Mouse (Mus musculus): ENCODE data around the gene Fignl1. TPM values are rescaled to one million over a fixed set of nuclear protein-coding genes. Genes with fewer than 3 reads are reported as not detected.

Gene Fignl1
- polyA plus RNA-seq, 1 experiment from 2014 or later, result 40.4 TPM

DNA sequence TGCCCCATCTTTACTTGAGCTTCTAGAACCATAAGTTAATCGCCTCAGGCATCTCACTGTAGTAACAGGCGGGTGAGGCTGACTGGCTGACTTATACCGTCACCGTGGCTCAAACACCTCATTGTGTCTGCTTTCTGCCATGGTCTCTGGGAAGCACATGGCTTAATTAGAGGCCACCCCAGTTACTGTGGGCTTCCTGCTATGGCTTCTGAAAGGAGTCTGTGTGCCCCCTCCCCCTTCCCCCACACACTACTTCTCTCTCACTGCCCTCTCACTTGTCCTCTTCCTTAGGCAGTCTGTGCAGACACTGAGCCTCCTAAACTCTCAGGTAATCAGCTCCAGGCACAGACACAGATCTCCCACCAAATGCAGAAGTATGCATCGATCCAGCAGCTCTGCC is 19.5 kb upstream of the Fignl1 start:
- Histone ChIP-seq H3K27ac (ENCODE audit: low read length) (peak overlapping the region; percentile 70), H3K36me3 (ENCODE audit: control insufficient read depth, insufficient read depth, low read length) (no peaks in the 10 kb centered on the region), H3K4me1 (ENCODE audit: control insufficient read depth, insufficient read depth, low read length) (peaks cover 50% of the 10 kb centered on the region), H3K9ac (ENCODE audit: low read depth, low read length) (0 out of 2 replicates have a peak overlapping the region, but pooled peaks have one; percentile 2), H3K9me3 (ENCODE audit: control insufficient read depth, low read length) (no peaks in the 10 kb centered on the region), H3K4me2 (ENCODE audit: low read depth, low read length) (no peak overlapping the region), H3K4me3 (ENCODE audit: low read length) (no peak overlapping the region), H3K27me3 (replicated peaks; ENCODE audit: control insufficient read depth, insufficient read depth, low read length) (no peaks in the 10 kb centered on the region)
- WGBS, result 40% methylated on average over 5 of the region's 5 CpGs
- 0 out of 2 replicates have a peak, but pooled peaks have one; percentile 8 for ATAC-seq

DNA sequence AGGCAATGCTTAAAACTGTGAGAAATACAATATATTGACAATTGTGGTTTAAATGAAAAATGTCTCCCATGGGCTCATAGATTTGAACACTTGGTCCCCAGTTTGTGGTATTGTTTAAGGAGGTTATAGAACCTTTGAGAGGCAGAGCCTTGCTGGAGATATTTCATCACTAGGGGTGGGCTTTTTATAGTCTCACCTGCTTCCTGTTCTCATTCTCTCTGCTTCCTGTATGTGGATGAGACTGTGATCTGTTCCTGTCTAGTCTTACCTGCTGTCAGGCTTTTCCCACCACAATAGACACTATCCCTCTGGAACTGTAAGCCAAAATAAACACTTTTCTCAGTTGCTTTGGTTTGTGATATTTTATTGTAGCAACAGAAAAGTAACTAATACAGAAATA is 17.7 kb upstream of the Fignl1 start:
- no peak overlapping the region for H3K9ac ChIP-seq (ENCODE audit: low read depth, low read length)
- H3K9me3 ChIP-seq (ENCODE audit: control insufficient read depth, low read length), result no peaks in the 10 kb centered on the region
- H3K27me3 ChIP-seq (replicated peaks; ENCODE audit: control insufficient read depth, insufficient read depth, low read length), result no peaks in the 10 kb centered on the region
- H3K4me1 ChIP-seq (ENCODE audit: control insufficient read depth, insufficient read depth, low read length), result peaks cover 44% of the 10 kb centered on the region
- ATAC-seq, result no peak
- no peaks in the 10 kb centered on the region for H3K36me3 ChIP-seq (ENCODE audit: control insufficient read depth, insufficient read depth, low read length)
- no peak overlapping the region for H3K4me3 ChIP-seq (ENCODE audit: low read length)
- H3K27ac ChIP-seq (ENCODE audit: low read length), result no peak overlapping the region
- H3K4me2 ChIP-seq (ENCODE audit: low read depth, low read length), result no peak overlapping the region

DNA sequence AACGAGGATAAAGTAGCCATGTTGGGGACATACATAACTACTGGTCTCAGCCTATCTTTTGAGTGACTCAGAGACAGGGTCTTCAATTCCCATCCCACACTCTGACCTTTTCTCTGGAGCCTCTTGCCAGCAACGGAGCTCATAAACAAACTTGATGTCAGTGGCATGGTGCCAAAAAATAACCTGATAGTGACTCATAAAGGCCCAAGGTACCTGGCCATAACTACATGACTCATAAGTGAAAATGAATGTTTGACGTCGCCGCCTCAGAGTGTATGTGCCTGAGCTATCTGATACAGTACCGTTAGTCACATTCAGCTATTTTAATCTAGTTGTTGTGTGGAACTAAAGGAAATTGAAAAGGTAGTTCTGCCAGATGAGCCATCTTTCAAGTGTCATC is 16.9 kb upstream of the Fignl1 start:
- Histone ChIP-seq H3K4me1 (ENCODE audit: control insufficient read depth, insufficient read depth, low read length) (peaks cover 44% of the 10 kb centered on the region), H3K9ac (ENCODE audit: low read depth, low read length) (no peak overlapping the region), H3K4me2 (ENCODE audit: low read depth, low read length) (no peak overlapping the region), H3K27me3 (replicated peaks; ENCODE audit: control insufficient read depth, insufficient read depth, low read length) (no peaks in the 10 kb centered on the region), H3K4me3 (ENCODE audit: low read length) (no peak overlapping the region), H3K9me3 (ENCODE audit: control insufficient read depth, low read length) (no peaks in the 10 kb centered on the region), H3K36me3 (ENCODE audit: control insufficient read depth, insufficient read depth, low read length) (no peaks in the 10 kb centered on the region), H3K27ac (ENCODE audit: low read length) (no peak overlapping the region)
- 0 out of 2 replicates have a peak, but pooled peaks have one; percentile 29 for ATAC-seq
- WGBS, result 52% methylated on average over 6 of the region's 6 CpGs

DNA sequence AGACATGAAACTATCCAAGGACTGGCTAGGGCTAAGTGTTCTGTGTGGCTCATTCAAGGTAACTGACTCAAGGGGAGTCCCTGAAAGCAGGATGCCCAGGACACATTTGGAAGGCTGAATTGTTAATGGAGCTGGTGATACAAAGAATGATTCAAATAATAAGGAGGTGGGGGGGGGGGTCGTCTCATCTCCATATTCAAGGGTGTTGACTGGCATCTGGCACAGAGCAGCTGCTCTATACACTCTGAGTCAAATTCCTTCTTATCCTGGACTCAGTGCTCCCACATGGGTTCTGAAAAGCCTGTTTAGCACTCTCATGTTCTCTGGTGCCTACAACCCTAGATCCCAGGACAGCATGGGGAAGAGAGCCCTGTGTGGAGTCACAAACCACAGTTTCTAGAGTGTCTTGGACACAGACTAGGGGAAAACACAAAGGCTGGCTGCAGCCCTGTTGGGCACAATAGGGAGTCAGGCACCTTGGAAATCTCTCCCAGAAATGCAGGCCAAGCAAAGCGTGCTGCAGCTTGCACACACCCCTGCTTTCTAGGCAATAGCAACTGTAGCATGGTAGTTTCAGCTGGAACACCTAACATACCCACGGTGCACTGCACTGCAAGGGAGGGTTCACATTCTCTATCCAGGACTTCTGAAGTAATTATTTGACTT is 16.3 kb upstream of the Fignl1 start:
- Histone ChIP-seq H3K4me3 (ENCODE audit: low read length) (no peak overlapping the region), H3K27ac (ENCODE audit: low read length) (peak overlapping the region; percentile 71; the same call in 1 of the 2 replicates), H3K9me3 (ENCODE audit: control insufficient read depth, low read length) (no peaks in the 10 kb centered on the region), H3K4me1 (ENCODE audit: control insufficient read depth, insufficient read depth, low read length) (peaks cover 45% of the 10 kb centered on the region), H3K9ac (ENCODE audit: low read depth, low read length) (no peak overlapping the region), H3K36me3 (ENCODE audit: control insufficient read depth, insufficient read depth, low read length) (no peaks in the 10 kb centered on the region), H3K27me3 (replicated peaks; ENCODE audit: control insufficient read depth, insufficient read depth, low read length) (no peaks in the 10 kb centered on the region), H3K4me2 (ENCODE audit: low read depth, low read length) (no peak overlapping the region)
- no peak for ATAC-seq
- WGBS, result 71% methylated on average over 3 of the region's 3 CpGs

DNA sequence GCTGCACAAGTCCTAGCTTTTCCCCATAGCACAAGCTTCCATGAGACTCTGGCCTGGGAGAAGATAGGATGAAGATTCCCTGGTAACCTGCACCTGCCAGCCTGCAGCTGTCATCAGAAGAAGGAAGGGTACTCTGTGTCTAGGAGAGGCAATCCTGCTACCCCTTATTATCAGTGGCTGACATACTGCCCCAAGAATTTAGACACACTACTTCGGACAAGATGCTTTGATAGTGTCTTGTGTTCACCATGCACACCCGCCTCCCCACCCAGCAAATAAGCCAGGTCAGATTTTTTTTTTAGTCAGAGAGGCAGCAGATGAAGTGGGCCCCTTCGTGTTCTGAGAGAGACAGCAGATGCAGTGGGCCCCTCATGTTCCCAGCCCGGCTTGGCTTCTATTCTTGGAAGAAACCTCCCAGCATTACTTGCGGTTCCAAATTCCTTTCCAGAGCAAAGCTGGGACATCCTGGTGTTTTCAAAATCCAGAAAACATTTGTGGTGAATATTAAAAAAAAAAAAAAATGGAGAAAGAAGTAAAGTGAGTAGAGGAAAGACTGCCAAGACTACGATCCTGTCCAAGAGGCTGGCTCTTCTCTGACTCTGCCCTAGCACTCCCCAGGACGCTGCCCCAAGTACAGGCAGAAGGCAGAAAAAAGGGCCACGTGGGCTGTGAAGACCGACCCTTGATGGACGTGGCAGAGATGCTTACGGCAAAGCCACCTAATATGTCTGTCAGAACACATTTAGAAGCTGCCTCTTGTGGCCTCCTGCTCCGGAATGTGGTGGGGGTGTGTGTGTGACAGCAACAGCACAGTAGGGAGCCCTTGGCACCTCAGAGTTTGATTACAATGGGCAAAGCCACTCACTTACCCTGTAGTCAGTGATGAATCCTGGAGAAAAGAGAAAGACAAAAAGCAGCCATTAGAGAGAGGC is 15.5 kb upstream of the Fignl1 start:
- no peaks in the 10 kb centered on the region for H3K9me3 ChIP-seq (ENCODE audit: control insufficient read depth, low read length)
- no peak overlapping the region; the same call in 1 of the 2 replicates for H3K9ac ChIP-seq (ENCODE audit: low read depth, low read length)
- H3K4me2 ChIP-seq (ENCODE audit: low read depth, low read length), result no peak overlapping the region
- ATAC-seq, result no peak
- peaks cover 37% of the 10 kb centered on the region for H3K4me1 ChIP-seq (ENCODE audit: control insufficient read depth, insufficient read depth, low read length)
- 48% methylated on average over 12 of the region's 12 CpGs for WGBS
- no peaks in the 10 kb centered on the region for H3K27me3 ChIP-seq (replicated peaks; ENCODE audit: control insufficient read depth, insufficient read depth, low read length)
- H3K27ac ChIP-seq (ENCODE audit: low read length), result peak overlapping the region; percentile 71
- no peaks in the 10 kb centered on the region for H3K36me3 ChIP-seq (ENCODE audit: control insufficient read depth, insufficient read depth, low read length)
- H3K4me3 ChIP-seq (ENCODE audit: low read length), result no peak overlapping the region

DNA sequence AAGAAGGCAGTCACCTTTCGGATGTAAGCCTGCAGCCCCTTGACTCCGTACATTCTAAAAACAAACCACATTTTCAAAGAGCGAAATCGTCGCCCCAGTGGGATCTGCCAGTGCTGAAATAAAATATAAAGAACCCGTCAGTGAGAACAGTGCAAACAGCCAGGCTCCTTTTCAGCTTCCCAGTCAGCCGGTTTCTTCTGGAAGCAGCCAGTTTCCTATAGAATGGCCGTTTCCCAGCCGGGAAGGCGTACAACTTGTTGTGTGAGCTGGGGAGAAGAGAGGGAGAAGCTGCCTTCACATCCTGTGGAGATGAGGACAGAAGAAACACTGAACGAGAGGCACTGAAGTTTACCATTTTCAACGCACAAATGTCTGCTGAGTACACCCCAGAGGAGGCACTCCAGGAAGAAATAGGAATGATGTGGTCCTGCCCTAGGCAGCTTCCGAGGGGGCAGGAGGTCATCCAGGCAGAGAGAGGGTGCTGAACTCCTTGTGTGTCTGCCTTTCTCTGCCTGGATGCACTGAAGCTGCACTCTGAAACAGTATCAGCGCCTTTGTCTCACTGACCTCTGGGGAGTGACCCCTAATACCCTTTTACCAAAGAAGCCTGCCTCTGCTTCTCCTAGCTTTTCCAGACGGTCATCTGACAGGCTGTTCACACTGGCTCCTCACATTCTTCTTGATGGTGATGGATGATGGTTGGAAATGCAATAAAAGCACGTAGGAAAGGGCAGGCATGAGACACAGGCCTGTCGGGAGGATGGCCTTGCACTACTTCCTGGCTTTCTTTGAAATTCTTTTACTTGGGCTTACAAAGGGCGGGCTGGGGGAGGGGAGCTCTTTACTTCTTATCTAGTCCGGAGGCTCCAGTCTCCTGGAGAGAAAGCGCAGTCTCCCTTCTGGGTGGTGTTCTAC is 13.7 kb upstream of the Fignl1 start:
- no peaks in the 10 kb centered on the region for H3K9me3 ChIP-seq (ENCODE audit: control insufficient read depth, low read length)
- H3K27me3 ChIP-seq (replicated peaks; ENCODE audit: control insufficient read depth, insufficient read depth, low read length), result no peaks in the 10 kb centered on the region
- no peak overlapping the region for H3K4me2 ChIP-seq (ENCODE audit: low read depth, low read length)
- WGBS, result 20% methylated on average over 20 of the region's 20 CpGs
- peak; percentile 59 for ATAC-seq
- H3K36me3 ChIP-seq (ENCODE audit: control insufficient read depth, insufficient read depth, low read length), result no peaks in the 10 kb centered on the region
- peak overlapping the region; percentile 31 for H3K9ac ChIP-seq (ENCODE audit: low read depth, low read length)
- H3K4me1 ChIP-seq (ENCODE audit: control insufficient read depth, insufficient read depth, low read length), result peaks cover 30% of the 10 kb centered on the region
- no peak overlapping the region for H3K4me3 ChIP-seq (ENCODE audit: low read length)
- H3K27ac ChIP-seq (ENCODE audit: low read length), result peak overlapping the region; percentile 82

DNA sequence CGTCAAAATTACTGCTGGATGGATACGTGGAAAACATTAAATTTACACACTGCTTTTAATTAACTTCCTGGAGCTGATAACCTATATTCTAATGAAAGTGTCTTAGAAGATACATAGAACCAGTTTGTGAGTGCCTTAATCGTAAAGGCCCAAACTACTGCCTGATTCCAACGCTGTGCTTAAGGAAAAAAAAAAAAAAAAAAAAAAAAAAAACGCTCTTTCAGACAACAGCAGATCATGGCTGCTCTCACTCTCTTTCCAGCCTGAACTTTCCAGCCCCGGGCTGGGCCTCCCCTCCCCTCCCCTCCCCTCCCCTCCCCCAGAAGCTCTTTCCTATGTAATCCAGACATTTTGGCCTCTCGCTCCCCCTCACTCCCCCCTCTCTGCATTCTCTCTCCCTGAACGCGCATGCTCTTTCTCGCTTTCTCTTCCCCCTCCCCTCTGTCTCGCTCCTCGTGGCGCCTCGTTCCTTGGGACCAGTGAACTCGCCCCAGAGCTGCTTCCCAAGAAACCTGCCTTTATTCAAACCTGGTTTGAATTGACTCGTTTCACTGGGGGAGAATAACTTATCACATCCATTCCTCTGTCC is 12.7 kb upstream of the Fignl1 start:
- peak overlapping the region; percentile 86 for H3K27ac ChIP-seq (ENCODE audit: low read length)
- no peaks in the 10 kb centered on the region for H3K36me3 ChIP-seq (ENCODE audit: control insufficient read depth, insufficient read depth, low read length)
- peak; percentile 58 for ATAC-seq
- WGBS, result 19% methylated on average over 16 of the region's 16 CpGs
- H3K9ac ChIP-seq (ENCODE audit: low read depth, low read length), result peak overlapping the region; percentile 31; the same call in 1 of the 2 replicates
- no peak overlapping the region for H3K4me2 ChIP-seq (ENCODE audit: low read depth, low read length)
- peaks cover 30% of the 10 kb centered on the region for H3K4me1 ChIP-seq (ENCODE audit: control insufficient read depth, insufficient read depth, low read length)
- H3K9me3 ChIP-seq (ENCODE audit: control insufficient read depth, low read length), result no peaks in the 10 kb centered on the region
- H3K4me3 ChIP-seq (ENCODE audit: low read length), result no peak overlapping the region
- no peaks in the 10 kb centered on the region for H3K27me3 ChIP-seq (replicated peaks; ENCODE audit: control insufficient read depth, insufficient read depth, low read length)

DNA sequence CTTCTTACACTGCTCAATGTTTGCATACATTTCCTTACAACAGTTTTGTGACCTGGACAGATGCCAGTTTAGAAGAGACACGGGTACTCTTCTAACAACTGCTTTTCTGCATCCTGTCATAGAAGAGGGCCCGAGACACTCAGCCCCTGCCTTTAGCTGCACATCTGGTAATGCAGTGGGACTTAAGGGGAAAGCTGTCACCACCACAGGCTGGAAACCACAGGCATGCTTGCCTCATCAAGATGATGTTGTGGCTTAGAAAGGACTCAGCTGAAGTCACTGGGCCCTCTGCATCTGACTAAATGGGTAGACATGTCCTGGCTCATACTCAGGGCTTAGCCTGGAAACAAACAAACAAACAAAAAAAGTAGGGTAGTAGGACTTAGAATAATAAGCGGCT is 12.0 kb upstream of the Fignl1 start:
- no peak overlapping the region for H3K9ac ChIP-seq (ENCODE audit: low read depth, low read length)
- H3K9me3 ChIP-seq (ENCODE audit: control insufficient read depth, low read length), result no peaks in the 10 kb centered on the region
- no peaks in the 10 kb centered on the region for H3K36me3 ChIP-seq (ENCODE audit: control insufficient read depth, insufficient read depth, low read length)
- no peaks in the 10 kb centered on the region for H3K27me3 ChIP-seq (replicated peaks; ENCODE audit: control insufficient read depth, insufficient read depth, low read length)
- H3K4me2 ChIP-seq (ENCODE audit: low read depth, low read length), result no peak overlapping the region
- 0 out of 2 replicates have a peak, but pooled peaks have one; percentile 3 for ATAC-seq
- H3K4me1 ChIP-seq (ENCODE audit: control insufficient read depth, insufficient read depth, low read length), result peaks cover 30% of the 10 kb centered on the region
- H3K4me3 ChIP-seq (ENCODE audit: low read length), result no peak overlapping the region
- peak overlapping the region; percentile 86 for H3K27ac ChIP-seq (ENCODE audit: low read length)
- WGBS, result 58% methylated on average over 3 of the region's 3 CpGs

Data from intestine, embryonic 16.5 days (tissue).